Mouse (Mus musculus): Measurements from ENCODE around the gene Maml2. TPM values are rescaled to one million over a fixed set of nuclear protein-coding genes. Genes with fewer than 3 reads are reported as not detected.

The Maml2 gene
- total RNA-seq, 1 experiment, result 1.9 TPM

DNA sequence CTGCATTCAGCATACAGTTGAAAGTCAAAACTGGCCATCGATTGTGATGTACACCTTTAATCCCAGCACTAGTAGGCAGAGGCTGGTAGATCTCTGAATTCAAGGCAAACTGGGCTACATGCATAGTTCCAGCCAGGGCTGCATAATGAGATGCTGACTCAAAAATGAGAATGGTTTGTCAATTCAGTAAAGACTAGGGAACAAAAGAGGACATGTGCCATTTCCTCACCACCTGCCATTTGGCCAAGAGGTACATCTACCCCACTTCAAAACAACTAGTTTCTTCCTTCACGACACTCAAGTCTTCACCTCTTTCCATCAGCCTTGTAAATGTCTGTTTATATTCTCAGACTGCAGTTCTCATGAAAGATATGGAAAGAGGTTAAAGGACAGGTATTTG is 39.6 kb upstream of the Maml2 start:
- H3K9ac ChIP-seq (ENCODE audit: insufficient read depth, low read depth, low read length, poor library complexity, severe bottlenecking), result no peak overlapping the region
- in situ Hi-C loops (cut with MboI; ENCODE audit: low sequenced_read_pairs in 2 of 2, unreplicated experiment in 2 of 2), result no loop called here
- H3K9me3 ChIP-seq (ENCODE audit: control insufficient read depth, insufficient read depth, low read depth, low read length), result no peaks in the 10 kb centered on the region
- no peak for DNase-seq (ENCODE audit: low read depth, low spot score)
- no peaks in the 10 kb centered on the region for H3K4me1 ChIP-seq (ENCODE audit: control insufficient read depth in 2 of 2, insufficient read depth in 2 of 2, low read length in 2 of 2, poor library complexity in 1 of 2)
- no peaks in the 10 kb centered on the region for H3K36me3 ChIP-seq (ENCODE audit: control insufficient read depth, insufficient read depth, low read length, poor library complexity, severe bottlenecking)
- no peak overlapping the region for H3K27ac ChIP-seq (ENCODE audit: insufficient read depth, low read depth, low read length, poor library complexity, severe bottlenecking)
- no peak overlapping the region for H3K4me3 ChIP-seq (ENCODE audit: insufficient read depth in 1 of 2, low read depth in 1 of 2, low read length in 2 of 2, poor library complexity in 1 of 2, severe bottlenecking in 1 of 2)
- no peak for TF ChIP-seq ZNF384 (IDR thresholded peaks at IDR 0.05; ENCODE audit: low read depth, low read length)
- no peak for TF ChIP-seq ZC3H11A (IDR thresholded peaks at IDR 0.05; ENCODE audit: borderline replicate concordance, low read depth, low read length)
- no peak for TF ChIP-seq MAFK (IDR thresholded peaks at IDR 0.05; ENCODE audit: insufficient read depth, low read depth, low read length)
- no peak for TF ChIP-seq CHD2 (IDR thresholded peaks at IDR 0.05; ENCODE audit: low read depth, low read length)
- no peak for TF ChIP-seq HCFC1 (IDR thresholded peaks at IDR 0.05; ENCODE audit: borderline replicate concordance, insufficient read depth, low read length)

- peaks cover 2 to 5% of the 10 kb centered on the region in 2 experiments; a peak in 3 of 4 replicates for H3K4me1 ChIP-seq (ENCODE audit: control insufficient read depth in 2 of 2, insufficient read depth in 2 of 2, low read length in 2 of 2, poor library complexity in 1 of 2)
- no peak overlapping the region for H3K4me3 ChIP-seq (ENCODE audit: insufficient read depth in 1 of 2, low read depth in 1 of 2, low read length in 2 of 2, poor library complexity in 1 of 2, severe bottlenecking in 1 of 2)
- DNase-seq (ENCODE audit: low read depth, low spot score), result no peak
- no peak overlapping the region for H3K9ac ChIP-seq (ENCODE audit: insufficient read depth, low read depth, low read length, poor library complexity, severe bottlenecking)
- H3K9me3 ChIP-seq (ENCODE audit: control insufficient read depth, insufficient read depth, low read depth, low read length), result no peaks in the 10 kb centered on the region
- in situ Hi-C loops (cut with MboI; ENCODE audit: low sequenced_read_pairs in 2 of 2, unreplicated experiment in 2 of 2), result no loop called here
- H3K36me3 ChIP-seq (ENCODE audit: control insufficient read depth, insufficient read depth, low read length, poor library complexity, severe bottlenecking), result no peaks in the 10 kb centered on the region
- no peak for TF ChIP-seq MAFK (IDR thresholded peaks at IDR 0.05; ENCODE audit: insufficient read depth, low read depth, low read length)
- TF ChIP-seq ZNF384 (IDR thresholded peaks at IDR 0.05; ENCODE audit: low read depth, low read length), result no peak
- TF ChIP-seq ZC3H11A (IDR thresholded peaks at IDR 0.05; ENCODE audit: borderline replicate concordance, low read depth, low read length), result no peak
- no peak for TF ChIP-seq CHD2 (IDR thresholded peaks at IDR 0.05; ENCODE audit: low read depth, low read length)
- no peak for TF ChIP-seq HCFC1 (IDR thresholded peaks at IDR 0.05; ENCODE audit: borderline replicate concordance, insufficient read depth, low read length)
- no peak overlapping the region for H3K27ac ChIP-seq (ENCODE audit: insufficient read depth, low read depth, low read length, poor library complexity, severe bottlenecking)
These were observed 36.8 kb upstream of the Maml2 start for GRCm38 (mm10) chr9:13260980-13261379.

DNA sequence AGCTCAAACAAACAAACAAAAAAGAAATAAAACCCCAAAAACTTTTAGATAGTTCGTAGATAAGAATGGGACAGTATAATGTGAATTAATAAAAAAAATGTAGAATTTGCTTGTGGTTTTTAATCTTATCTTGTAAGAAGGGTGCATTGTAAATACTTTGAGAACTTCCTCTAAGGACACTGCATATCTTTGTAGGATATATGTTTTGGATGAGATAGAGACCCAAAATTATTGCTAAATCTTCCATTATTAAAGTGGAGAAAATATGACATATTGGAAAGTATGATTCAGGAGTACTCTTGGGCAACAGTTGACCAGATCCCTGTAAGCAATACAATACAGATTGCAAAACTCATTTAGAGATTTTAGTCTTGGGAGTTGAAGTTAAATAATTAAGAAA is 24.5 kb upstream of the Maml2 start:
- DNase-seq (ENCODE audit: low read depth, low spot score), result no peak
- H3K9me3 ChIP-seq (ENCODE audit: control insufficient read depth, insufficient read depth, low read depth, low read length), result no peaks in the 10 kb centered on the region
- in situ Hi-C loops (cut with MboI; ENCODE audit: low sequenced_read_pairs in 2 of 2, unreplicated experiment in 2 of 2), result no loop called here
- no peak overlapping the region for H3K4me3 ChIP-seq (ENCODE audit: insufficient read depth in 1 of 2, low read depth in 1 of 2, low read length in 2 of 2, poor library complexity in 1 of 2, severe bottlenecking in 1 of 2)
- no peak overlapping the region for H3K9ac ChIP-seq (ENCODE audit: insufficient read depth, low read depth, low read length, poor library complexity, severe bottlenecking)
- no peak for TF ChIP-seq CHD2 (IDR thresholded peaks at IDR 0.05; ENCODE audit: low read depth, low read length)
- no peak for TF ChIP-seq ZC3H11A (IDR thresholded peaks at IDR 0.05; ENCODE audit: borderline replicate concordance, low read depth, low read length)
- TF ChIP-seq ZNF384 (IDR thresholded peaks at IDR 0.05; ENCODE audit: low read depth, low read length), result no peak
- TF ChIP-seq MAFK (IDR thresholded peaks at IDR 0.05; ENCODE audit: insufficient read depth, low read depth, low read length), result no peak
- TF ChIP-seq HCFC1 (IDR thresholded peaks at IDR 0.05; ENCODE audit: borderline replicate concordance, insufficient read depth, low read length), result no peak
- no peak overlapping the region for H3K27ac ChIP-seq (ENCODE audit: insufficient read depth, low read depth, low read length, poor library complexity, severe bottlenecking)
- no peaks in the 10 kb centered on the region for H3K4me1 ChIP-seq (ENCODE audit: control insufficient read depth in 2 of 2, insufficient read depth in 2 of 2, low read length in 2 of 2, poor library complexity in 1 of 2)
- no peaks in the 10 kb centered on the region for H3K36me3 ChIP-seq (ENCODE audit: control insufficient read depth, insufficient read depth, low read length, poor library complexity, severe bottlenecking)

DNA sequence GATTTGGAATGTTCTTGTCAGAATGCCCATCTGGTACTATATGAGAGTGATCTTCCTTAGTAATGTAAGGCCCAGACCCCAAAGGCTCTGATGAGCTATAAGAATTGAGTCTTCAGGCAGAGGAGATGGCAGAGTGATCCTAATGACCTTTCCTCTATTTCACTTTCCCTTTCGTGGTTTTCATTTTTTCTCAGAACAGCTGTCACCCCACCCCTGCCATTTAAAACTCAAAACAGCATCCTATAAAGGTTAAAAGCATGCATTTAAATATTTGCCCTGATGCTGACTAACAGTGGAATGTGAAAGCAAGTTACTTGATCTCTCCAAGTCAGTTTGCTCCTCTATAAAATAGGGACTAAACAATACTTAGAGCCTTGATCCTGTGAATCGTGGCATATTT is 10.3 kb upstream of the Maml2 start:
- no peak for DNase-seq (ENCODE audit: low read depth, low spot score)
- H3K4me3 ChIP-seq (ENCODE audit: insufficient read depth in 1 of 2, low read depth in 1 of 2, low read length in 2 of 2, poor library complexity in 1 of 2, severe bottlenecking in 1 of 2), result no peak overlapping the region
- no peaks in the 10 kb centered on the region for H3K4me1 ChIP-seq (ENCODE audit: control insufficient read depth in 2 of 2, insufficient read depth in 2 of 2, low read length in 2 of 2, poor library complexity in 1 of 2)
- no peaks in the 10 kb centered on the region for H3K36me3 ChIP-seq (ENCODE audit: control insufficient read depth, insufficient read depth, low read length, poor library complexity, severe bottlenecking)
- in situ Hi-C loops (cut with MboI; ENCODE audit: low sequenced_read_pairs in 2 of 2, unreplicated experiment in 2 of 2), result no loop called here
- TF ChIP-seq HCFC1 (IDR thresholded peaks at IDR 0.05; ENCODE audit: borderline replicate concordance, insufficient read depth, low read length), result no peak
- TF ChIP-seq CHD2 (IDR thresholded peaks at IDR 0.05; ENCODE audit: low read depth, low read length), result no peak
- no peak for TF ChIP-seq ZNF384 (IDR thresholded peaks at IDR 0.05; ENCODE audit: low read depth, low read length)
- no peak for TF ChIP-seq ZC3H11A (IDR thresholded peaks at IDR 0.05; ENCODE audit: borderline replicate concordance, low read depth, low read length)
- TF ChIP-seq MAFK (IDR thresholded peaks at IDR 0.05; ENCODE audit: insufficient read depth, low read depth, low read length), result no peak
- H3K9ac ChIP-seq (ENCODE audit: insufficient read depth, low read depth, low read length, poor library complexity, severe bottlenecking), result no peak overlapping the region
- H3K9me3 ChIP-seq (ENCODE audit: control insufficient read depth, insufficient read depth, low read depth, low read length), result no peaks in the 10 kb centered on the region
- no peak overlapping the region for H3K27ac ChIP-seq (ENCODE audit: insufficient read depth, low read depth, low read length, poor library complexity, severe bottlenecking)
